Mouse (Mus musculus) E14TG2a.4 (cell line): ENCODE data around the gene Tnrc6a.

Source experiments
- H3K27me3 ChIP-seq: 2 replicates; pipeline ENCODE4 v1.6.1; 2014; ENCODE audit warnings: low read length, control low read depth; ENCODE audit not compliant: insufficient read depth
- H3K36me3 ChIP-seq: 2 replicates; pipeline ENCODE4 v1.6.1; 2014; ENCODE audit warnings: low read length, control low read depth; ENCODE audit not compliant: insufficient read depth
- H3K4me1 ChIP-seq: replicated peaks from 2 replicates; pipeline ENCODE4 v1.6.1; 2014; ENCODE audit warnings: low read depth, low read length, control low read depth
- H3K4me3 ChIP-seq: replicated peaks from 2 replicates; pipeline ENCODE4 v1.5.1; 2014; ENCODE audit warnings: mild to moderate bottlenecking, low read length
- H3K9me3 ChIP-seq: 2 replicates; pipeline ENCODE4 v1.6.1; 2014; ENCODE audit warnings: low read length, control low read depth
- CTCF ChIP-seq: conservative IDR thresholded peaks from 2 replicates; pipeline ENCODE4 v1.5.1; 2014; ENCODE audit warnings: low read length
- NANOG ChIP-seq: IDR thresholded peaks from 2 replicates; pipeline ENCODE4 v1.6.1; 2014; ENCODE audit warnings: borderline replicate concordance, low read length, mixed read lengths
- POU5F1 ChIP-seq: IDR thresholded peaks from 2 replicates; pipeline ENCODE4 v1.6.1; 2014; ENCODE audit warnings: low read length, borderline replicate concordance

The Tnrc6a gene

DNA sequence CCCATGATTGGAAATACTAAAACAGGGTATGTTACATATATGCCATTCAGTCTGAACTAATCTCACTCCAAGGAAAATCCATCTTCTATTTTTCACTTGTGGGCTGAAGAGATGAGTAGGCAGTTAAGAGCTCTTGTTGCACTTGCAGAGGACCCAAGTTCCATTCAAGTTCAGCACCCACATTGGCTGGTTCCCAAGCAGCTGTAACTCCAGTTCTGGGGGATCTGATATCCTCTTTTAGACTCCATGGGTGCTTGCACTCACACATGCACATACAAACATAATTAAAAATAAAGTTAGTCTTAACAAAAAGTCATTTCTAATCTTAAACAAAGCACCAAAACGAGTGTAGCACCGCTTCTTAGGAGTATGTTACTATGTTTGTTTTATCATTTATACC is 5.4 kb downstream of the Tnrc6a start:
- H3K27me3 ChIP-seq = no peaks in the 10 kb centered on the region
- peaks cover 74% of the 10 kb centered on the region for H3K4me1 ChIP-seq
- H3K36me3 ChIP-seq = peaks cover 50% of the 10 kb centered on the region
- no peak overlapping the region for H3K4me3 ChIP-seq
- no peaks in the 10 kb centered on the region for H3K9me3 ChIP-seq
- TF ChIP-seq NANOG (no peak), POU5F1 (no peak), CTCF (no peak)

DNA sequence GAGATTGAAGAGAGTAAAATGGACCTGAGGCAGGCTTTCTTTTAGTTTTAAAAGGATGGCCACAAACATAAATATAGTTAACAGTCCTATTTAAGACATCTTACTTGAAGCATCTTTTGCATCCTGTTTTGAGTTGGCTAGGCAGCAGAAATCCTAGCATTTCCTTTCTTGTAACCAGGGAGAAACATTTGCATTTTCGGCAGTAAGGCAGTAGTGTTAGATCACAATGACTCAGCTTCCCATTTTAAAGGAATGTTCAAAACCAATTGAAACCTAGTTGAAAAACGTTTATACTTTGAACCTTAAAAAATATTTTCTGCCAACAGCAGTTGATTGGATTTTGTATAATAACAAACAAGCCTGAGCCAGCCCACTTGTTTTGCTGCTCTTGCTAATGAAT is 6.5 kb downstream of the Tnrc6a start:
- no peaks in the 10 kb centered on the region for H3K27me3 ChIP-seq
- H3K36me3 ChIP-seq = peaks cover 53% of the 10 kb centered on the region
- no peak overlapping the region for H3K4me3 ChIP-seq
- no peak for TF ChIP-seq CTCF
- no peak for TF ChIP-seq POU5F1
- no peak for TF ChIP-seq NANOG
- H3K9me3 ChIP-seq = no peaks in the 10 kb centered on the region
- H3K4me1 ChIP-seq = peaks cover 83% of the 10 kb centered on the region

DNA sequence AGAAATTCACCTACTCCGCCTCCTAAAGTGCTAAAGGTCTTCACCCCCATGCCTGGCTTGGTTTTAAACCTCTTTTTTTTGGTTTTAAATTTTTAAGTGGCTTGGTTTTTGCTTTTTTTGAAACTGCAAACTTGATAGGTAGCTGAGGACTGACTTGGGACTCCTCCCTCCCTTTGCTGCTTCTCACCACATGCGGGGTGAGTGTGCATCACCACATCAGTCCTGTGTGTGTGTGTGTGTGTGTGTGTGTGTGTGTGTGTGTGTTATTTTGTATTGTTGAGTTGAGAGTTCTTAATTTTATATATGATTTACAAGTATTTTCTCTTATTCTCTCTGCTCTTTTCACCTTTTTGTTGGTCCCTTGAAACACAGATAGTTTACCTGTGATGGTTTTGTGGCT is 8.7 kb downstream of the Tnrc6a start:
- Histone ChIP-seq H3K4me3 (no peak overlapping the region), H3K27me3 (no peaks in the 10 kb centered on the region), H3K36me3 (peaks cover 60% of the 10 kb centered on the region), H3K9me3 (no peaks in the 10 kb centered on the region), H3K4me1 (peaks cover 87% of the 10 kb centered on the region)
- TF ChIP-seq CTCF (no peak), NANOG (no peak), POU5F1 (no peak)

DNA sequence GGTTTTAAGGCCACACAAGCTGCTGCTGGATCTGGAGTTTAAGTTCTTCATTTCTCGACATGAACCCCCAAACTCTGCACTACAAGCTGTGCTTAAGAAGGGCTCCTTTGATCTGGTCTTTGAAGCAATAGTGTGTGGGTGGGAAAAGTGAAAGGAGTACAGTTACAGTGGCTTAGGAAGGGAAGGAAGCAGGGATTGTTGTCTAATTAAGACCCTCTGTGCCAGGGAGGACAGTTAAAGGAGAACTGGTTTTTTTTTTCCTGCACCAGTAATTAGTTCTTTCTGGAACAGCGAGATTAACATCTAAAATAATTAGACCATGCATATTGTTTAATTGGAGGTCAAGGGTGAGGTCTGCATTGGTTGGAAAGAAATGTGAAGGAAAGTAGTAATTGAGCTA is 11.2 kb downstream of the Tnrc6a start:
- Histone ChIP-seq H3K4me1 (peaks cover 81% of the 10 kb centered on the region), H3K4me3 (no peak overlapping the region), H3K36me3 (peaks cover 65% of the 10 kb centered on the region), H3K27me3 (no peaks in the 10 kb centered on the region), H3K9me3 (no peaks in the 10 kb centered on the region)
- TF ChIP-seq NANOG (no peak), CTCF (no peak), POU5F1 (no peak)

DNA sequence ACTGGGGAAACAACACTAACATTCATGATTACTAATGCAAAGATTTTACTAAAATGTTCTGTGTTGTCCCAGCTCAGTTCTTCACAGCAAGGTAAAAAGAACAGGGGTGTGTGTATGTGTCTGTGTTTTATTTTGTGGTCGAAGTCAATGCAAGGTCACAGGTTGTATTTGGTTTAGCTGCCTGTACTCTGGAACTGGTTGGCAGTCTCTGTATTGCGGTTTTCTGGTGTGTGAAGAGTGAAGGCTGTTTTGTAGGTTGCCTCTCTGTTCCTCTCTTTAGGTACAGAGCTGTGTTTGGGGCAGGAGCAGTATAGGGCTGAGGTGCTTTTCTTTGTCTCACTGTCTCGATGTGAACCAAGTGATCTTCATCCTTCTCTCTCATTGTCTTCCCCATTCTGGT is 12.0 kb downstream of the Tnrc6a start:
- H3K4me3 ChIP-seq = no peak overlapping the region
- TF ChIP-seq POU5F1 (no peak), CTCF (no peak), NANOG (no peak)
- H3K27me3 ChIP-seq = no peaks in the 10 kb centered on the region

DNA sequence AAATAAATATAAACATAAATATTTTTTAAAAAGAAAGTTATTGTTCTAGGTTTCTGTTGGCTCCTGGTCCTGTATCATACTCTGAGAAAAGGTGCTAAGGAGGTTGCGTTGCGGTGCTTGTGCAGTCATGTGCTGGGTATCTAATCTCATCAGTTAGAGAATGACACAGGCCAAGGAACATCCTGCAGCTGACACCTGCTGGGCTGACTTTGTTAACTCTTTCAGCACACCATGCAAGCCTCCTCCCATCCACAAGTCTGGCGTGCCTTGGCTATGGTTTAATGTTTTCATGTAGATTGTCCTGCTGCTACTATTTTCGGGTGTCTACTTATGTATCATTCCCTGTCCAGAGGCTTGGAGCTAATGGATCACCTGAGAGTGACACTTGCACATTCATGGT is 14.3 kb downstream of the Tnrc6a start:
- Histone ChIP-seq H3K9me3 (no peaks in the 10 kb centered on the region), H3K36me3 (peaks cover 59% of the 10 kb centered on the region), H3K4me1 (peaks cover 52% of the 10 kb centered on the region), H3K27me3 (no peaks in the 10 kb centered on the region), H3K4me3 (no peak overlapping the region)
- TF ChIP-seq POU5F1 = no peak
- no peak for TF ChIP-seq CTCF
- no peak for TF ChIP-seq NANOG

More for the DNA sequence above, 12.0 kb downstream of the Tnrc6a start:
- no peaks in the 10 kb centered on the region for H3K9me3 ChIP-seq
- peaks cover 67% of the 10 kb centered on the region for H3K36me3 ChIP-seq
- peaks cover 73% of the 10 kb centered on the region for H3K4me1 ChIP-seq

DNA sequence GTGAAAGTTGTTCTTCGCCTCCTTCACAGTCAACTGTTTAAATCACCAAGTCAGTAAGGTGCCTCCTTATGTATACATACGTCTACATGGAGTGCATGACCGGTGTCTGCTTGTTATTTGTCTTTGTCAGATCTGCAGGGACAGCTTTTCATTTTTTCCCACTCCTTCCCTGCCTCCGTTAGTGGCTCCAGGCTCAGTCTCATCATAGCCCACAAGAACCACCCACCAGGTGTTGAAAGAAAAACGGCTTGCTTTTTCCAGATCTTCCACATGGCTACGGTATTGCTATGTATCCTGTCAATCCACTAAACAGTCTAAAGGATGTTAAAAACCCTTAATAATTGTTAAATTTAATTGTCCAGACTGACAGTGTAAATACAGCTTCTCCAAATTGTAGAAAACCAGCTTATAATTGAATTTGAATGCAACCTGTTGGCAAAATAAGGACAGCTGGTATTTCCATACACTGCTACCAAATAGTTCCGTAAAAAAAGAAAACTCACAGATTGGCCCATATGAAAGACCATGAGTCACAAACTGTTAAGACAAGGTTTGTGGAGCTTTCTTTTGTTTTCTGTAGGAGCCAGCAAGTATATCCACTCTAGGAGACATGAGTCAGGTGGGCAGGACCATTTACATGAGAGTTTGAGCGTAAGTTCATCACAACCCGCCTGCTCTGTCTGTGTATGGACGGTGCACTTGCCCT is 22.6 kb downstream of the Tnrc6a start:
- no peaks in the 10 kb centered on the region for H3K9me3 ChIP-seq
- TF ChIP-seq POU5F1 (no peak), NANOG (no peak), CTCF (no peak)

DNA sequence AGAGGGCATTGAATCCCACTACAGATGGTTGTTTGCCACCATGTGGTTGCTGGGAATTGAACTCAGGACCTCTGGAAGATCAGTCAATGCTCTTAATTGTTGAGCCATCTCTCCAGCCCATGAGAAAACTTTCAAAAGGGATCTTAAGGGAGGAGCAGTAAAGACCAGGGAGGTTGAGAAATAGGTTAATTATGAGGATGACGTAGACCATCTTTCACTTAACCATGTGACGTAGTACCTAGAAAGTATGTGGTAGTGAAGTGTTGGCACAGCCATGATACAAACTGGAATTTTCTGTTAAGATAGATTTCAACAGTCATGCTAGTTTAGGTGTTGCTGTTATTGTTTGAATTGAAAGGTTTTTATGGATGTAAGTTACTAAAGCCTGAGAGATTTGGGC is 24.1 kb downstream of the Tnrc6a start:
- TF ChIP-seq NANOG (no peak), CTCF (no peak), POU5F1 (no peak)
- Histone ChIP-seq H3K9me3 (no peaks in the 10 kb centered on the region), H3K4me3 (no peak overlapping the region), H3K4me1 (no peaks in the 10 kb centered on the region), H3K36me3 (peaks cover 62% of the 10 kb centered on the region), H3K27me3 (no peaks in the 10 kb centered on the region)

More for the DNA sequence above, 22.6 kb downstream of the Tnrc6a start:
- no peaks in the 10 kb centered on the region; the same call in 1 of the 2 replicates for H3K4me1 ChIP-seq
- no peak overlapping the region for H3K4me3 ChIP-seq
- H3K36me3 ChIP-seq = peaks cover 57% of the 10 kb centered on the region
- no peaks in the 10 kb centered on the region for H3K27me3 ChIP-seq

DNA sequence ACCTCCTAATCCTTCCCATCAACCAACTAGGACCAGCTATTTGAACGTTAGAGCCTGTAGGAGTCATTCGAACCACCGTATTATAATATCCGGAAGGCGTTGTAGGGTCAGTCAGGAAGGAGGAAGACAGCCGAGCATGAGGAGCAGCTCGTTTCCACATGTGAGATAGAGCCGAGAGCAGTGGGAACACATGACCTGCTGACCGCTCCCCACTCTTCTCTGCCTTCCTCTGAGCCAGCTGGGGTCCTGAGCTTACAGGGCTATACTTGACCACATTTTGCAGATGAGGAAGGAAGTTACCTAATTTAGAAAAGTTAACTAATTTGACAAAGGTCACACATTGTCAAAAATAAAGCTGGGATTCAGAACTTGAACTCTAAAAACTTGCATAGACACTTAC is 25.2 kb downstream of the Tnrc6a start:
- Histone ChIP-seq H3K4me3 (no peak overlapping the region), H3K9me3 (no peaks in the 10 kb centered on the region), H3K27me3 (no peaks in the 10 kb centered on the region), H3K4me1 (no peaks in the 10 kb centered on the region), H3K36me3 (peaks cover 67% of the 10 kb centered on the region)
- TF ChIP-seq CTCF (no peak), NANOG (no peak), POU5F1 (no peak)
